Comparison of ENCODE assay signal across 18 mouse cellular contexts in genomic region chr13:47940696-47941095, GRCm38 (mm10).
"Had no signal": no experiment of that assay in that cellular context is flagged by ENCODE, and none has a peak within 500 bp of the region (broad histone marks: within the 10 kb centered on the region; RNA-seq: fewer than 3 reads in every experiment).

No protein-coding gene starts in this region.

- ATAC-seq: liver, postnatal 0 days; lung, postnatal 0 days; midbrain, embryonic 13.5 days; midbrain, embryonic 15.5 days had no signal

- H3K27ac ChIP-seq: liver, embryonic 15.5 days; lung, embryonic 15.5 days; macrophage; stomach, embryonic 15.5 days; stomach, postnatal 0 days had no signal

- DNase-seq: liver, postnatal 0 days; lung, adult 2 months; lung, postnatal 14 days; lung, postnatal 36 days; right cerebral cortex, postnatal 14 days; thymus, adult 2 months; thymus, postnatal 25 days; thymus, postnatal 4 days had no signal

- H3K9ac ChIP-seq: liver, embryonic 15.5 days; liver, postnatal 0 days; lung, embryonic 15.5 days; midbrain, embryonic 13.5 days; midbrain, embryonic 15.5 days; neural tube, embryonic 13.5 days; stomach, embryonic 15.5 days had no signal

- H3K9me3 ChIP-seq: liver, embryonic 15.5 days; lung, embryonic 15.5 days; midbrain, embryonic 13.5 days; midbrain, embryonic 15.5 days; neural tube, embryonic 13.5 days; stomach, embryonic 15.5 days had no signal

- H3K27me3 ChIP-seq: liver, embryonic 15.5 days; lung, embryonic 15.5 days; midbrain, embryonic 13.5 days; midbrain, embryonic 15.5 days; neural tube, embryonic 13.5 days; stomach, embryonic 15.5 days had no signal

- H3K4me1 ChIP-seq: liver, embryonic 15.5 days had no signal

- H3K4me3 ChIP-seq: liver, embryonic 15.5 days; lung, embryonic 15.5 days; midbrain, embryonic 13.5 days; midbrain, embryonic 15.5 days; neural tube, embryonic 13.5 days; stomach, embryonic 15.5 days had no signal

- H3K36me3 ChIP-seq: liver, embryonic 15.5 days; lung, embryonic 15.5 days; midbrain, embryonic 13.5 days; midbrain, embryonic 15.5 days; neural tube, embryonic 13.5 days; stomach, embryonic 15.5 days had no signal

- H3K4me2 ChIP-seq: liver, embryonic 15.5 days; lung, embryonic 15.5 days; midbrain, embryonic 11.5 days; midbrain, embryonic 13.5 days; neural tube, embryonic 13.5 days; stomach, embryonic 15.5 days had no signal
